Mouse (Mus musculus): ENCODE measurements around the gene Itpa.

Gene Itpa

DNA sequence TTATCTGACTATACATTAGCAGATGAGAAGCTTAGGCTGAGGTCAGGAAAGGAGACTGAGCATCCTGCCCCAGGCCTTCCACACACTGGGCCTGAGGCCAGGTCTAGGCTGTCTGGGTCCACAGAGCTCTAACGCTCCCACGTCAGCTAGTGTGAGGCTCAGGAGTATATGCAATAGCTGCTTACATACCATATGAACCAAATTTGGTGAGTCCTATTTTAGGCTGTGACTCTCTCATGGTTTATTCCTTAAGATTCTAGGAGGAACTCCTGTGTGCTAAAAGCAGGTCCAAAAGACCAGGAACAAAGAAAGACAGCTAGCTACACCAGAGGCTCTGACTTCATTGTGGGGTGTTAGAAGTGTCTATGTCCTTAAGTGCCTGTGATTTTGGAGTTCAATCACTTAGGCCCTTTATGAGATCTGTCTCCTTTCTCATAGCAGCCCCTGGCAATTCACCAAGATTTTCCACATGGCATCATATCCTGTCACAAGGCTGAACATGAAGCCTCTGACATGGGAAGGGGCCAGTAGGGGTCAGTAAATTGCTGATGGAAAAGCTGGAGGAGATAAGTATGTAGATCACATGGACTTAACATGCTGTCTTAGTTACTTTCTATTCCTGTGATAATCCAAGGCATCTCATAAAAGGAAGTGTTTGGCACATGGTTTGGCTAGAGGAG lies 61.6 kb downstream of the Itpa start:
- DNase-seq (ENCODE audit: low spot score in 2 of 2): no peak

DNA sequence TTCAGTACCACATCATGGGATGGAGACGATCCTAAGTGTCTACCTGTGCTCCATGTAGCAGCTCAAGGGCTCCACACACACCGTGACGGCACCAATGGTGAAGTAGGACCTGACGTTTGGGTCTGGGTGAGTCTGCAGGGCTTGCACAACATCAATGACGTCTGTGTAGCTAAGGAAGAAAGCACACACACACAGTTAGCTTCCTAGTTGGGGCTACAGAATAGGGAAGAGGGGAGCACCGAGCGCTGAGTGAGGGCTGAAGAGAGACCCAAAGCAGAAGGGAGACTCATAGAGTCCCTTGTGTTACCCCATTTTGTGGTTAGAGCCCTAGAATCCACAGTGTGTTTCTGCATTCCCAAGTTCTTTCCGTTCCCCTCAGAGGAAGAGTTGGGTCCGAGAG lies 63.3 kb downstream of the Itpa start:
- no peak for DNase-seq (ENCODE audit: low spot score in 2 of 2)
